Mouse (Mus musculus): Measurements from ENCODE around the gene Ttll12. TPM values are rescaled to one million over a fixed set of nuclear protein-coding genes. Genes with fewer than 3 reads are reported as not detected.

The Ttll12 gene
- polyA plus RNA-seq, 1 experiment from 2014 or later, result 19.8 TPM

DNA sequence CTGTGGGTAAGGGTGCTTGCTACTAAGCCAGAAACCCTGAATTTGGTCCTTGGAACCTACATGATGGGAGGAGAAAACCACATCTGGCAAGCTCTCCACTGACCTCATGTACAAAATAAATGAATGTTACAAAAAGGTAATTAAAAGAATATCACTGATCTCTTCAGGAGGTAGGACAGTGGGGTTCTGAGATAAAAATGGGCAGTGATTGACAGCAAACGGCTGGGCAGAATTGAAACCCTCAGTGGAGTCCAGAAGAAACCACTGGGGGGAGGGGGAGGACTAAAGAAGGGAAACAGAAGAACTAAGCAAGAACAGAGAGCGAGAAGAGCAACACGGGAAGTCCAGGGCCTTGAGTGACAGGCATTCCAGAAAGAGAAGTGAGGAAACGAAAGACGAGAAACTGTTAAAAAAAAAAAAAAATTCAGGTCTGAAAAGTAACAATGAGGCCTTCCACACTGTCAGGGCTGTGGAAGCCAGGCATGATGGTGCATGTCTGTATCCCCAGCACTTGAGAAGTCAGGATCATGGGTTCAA is 33.9 kb downstream of the Ttll12 start:
- WGBS, result 55% methylated on average over 5 of the region's 5 CpGs
- Histone ChIP-seq H3K9ac (ENCODE audit: low read length) (no peak overlapping the region), H3K27me3 (ENCODE audit: control insufficient read depth, insufficient read depth, low read length) (no peaks in the 10 kb centered on the region), H3K27ac (replicated peaks in 1 of 2; ENCODE audit: control insufficient read depth in 1 of 2, insufficient read depth in 1 of 2, low read depth in 2 of 2, low read length in 2 of 2) (no peak overlapping the region), H3K9me3 (ENCODE audit: control insufficient read depth, low read length) (no peaks in the 10 kb centered on the region), H3K4me1 (ENCODE audit: control insufficient read depth in 2 of 2, insufficient read depth in 2 of 2, low read length in 2 of 2) (peaks cover 5 to 14% of the 10 kb centered on the region in 2 experiments), H3K4me2 (ENCODE audit: low read length) (no peak overlapping the region), H3K4me3 (ENCODE audit: control insufficient read depth in 1 of 2, insufficient read depth in 1 of 2, low read depth in 1 of 2, low read length in 2 of 2) (no peak overlapping the region), H3K36me3 (ENCODE audit: control insufficient read depth, insufficient read depth, low read length) (no peaks in the 10 kb centered on the region)
- no peak for ATAC-seq (ENCODE audit: insufficient number of reproducible peaks, insufficient read depth, low FRiP score, low read depth)

DNA sequence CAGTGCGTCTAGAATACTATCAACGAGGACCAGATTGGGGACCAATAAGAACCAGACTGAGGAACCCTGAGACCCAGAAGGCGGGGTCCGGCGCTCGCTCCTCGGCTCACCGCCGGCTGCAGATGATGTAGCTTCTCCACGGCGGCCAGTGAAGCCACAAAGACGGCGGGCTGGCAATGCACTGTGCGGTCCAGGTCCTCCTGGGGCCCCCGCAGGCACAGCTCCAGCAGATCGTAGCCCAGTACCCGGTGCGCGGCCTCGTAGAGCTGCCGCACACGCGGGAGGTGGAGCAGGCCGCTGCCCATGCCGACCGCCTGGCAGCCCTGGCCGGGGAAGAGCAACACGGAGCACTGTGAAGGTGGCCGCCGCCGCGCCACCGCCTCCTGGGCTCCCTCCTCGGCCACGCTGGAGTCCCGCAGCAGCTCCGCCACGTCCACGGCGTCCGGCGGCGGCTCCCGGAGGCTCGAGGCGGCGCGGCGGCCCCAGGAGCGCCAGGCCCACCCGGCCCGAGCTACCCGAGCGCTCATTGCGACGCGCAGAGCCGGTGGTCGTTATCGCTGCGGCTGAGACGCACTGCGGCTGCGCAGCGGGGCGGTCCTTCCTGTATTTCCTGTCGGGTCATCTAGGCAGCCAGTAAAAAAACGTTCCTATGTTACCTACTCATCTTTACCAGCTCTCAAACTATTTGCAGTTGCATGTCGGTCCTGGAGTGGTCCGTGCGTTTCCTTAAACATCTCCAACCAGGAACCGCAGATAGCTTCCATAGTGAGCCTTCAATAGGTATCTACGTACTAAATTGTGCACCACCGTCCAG is 39.6 kb downstream of the Ttll12 start:
- ATAC-seq (ENCODE audit: insufficient number of reproducible peaks, insufficient read depth, low FRiP score, low read depth), result peak; percentile 68
- Histone ChIP-seq H3K9me3 (ENCODE audit: control insufficient read depth, low read length) (no peaks in the 10 kb centered on the region), H3K4me2 (ENCODE audit: low read length) (peak overlapping the region; percentile 92), H3K27me3 (ENCODE audit: control insufficient read depth, insufficient read depth, low read length) (no peaks in the 10 kb centered on the region), H3K4me3 (ENCODE audit: control insufficient read depth in 1 of 2, insufficient read depth in 1 of 2, low read depth in 1 of 2, low read length in 2 of 2) (peak overlapping the region; percentile 84 to 92), H3K36me3 (ENCODE audit: control insufficient read depth, insufficient read depth, low read length) (peaks cover 22% of the 10 kb centered on the region), H3K4me1 (ENCODE audit: control insufficient read depth in 2 of 2, insufficient read depth in 2 of 2, low read length in 2 of 2) (peaks cover 0 to 6% of the 10 kb centered on the region in 2 experiments; a peak in 1 of 4 replicates), H3K9ac (ENCODE audit: low read length) (peak overlapping the region; percentile 97), H3K27ac (replicated peaks in 1 of 2; ENCODE audit: control insufficient read depth in 1 of 2, insufficient read depth in 1 of 2, low read depth in 2 of 2, low read length in 2 of 2) (peak overlapping the region; percentile 86 to 91)
- under 1% methylated on average over 72 of the region's 74 CpGs for WGBS

DNA sequence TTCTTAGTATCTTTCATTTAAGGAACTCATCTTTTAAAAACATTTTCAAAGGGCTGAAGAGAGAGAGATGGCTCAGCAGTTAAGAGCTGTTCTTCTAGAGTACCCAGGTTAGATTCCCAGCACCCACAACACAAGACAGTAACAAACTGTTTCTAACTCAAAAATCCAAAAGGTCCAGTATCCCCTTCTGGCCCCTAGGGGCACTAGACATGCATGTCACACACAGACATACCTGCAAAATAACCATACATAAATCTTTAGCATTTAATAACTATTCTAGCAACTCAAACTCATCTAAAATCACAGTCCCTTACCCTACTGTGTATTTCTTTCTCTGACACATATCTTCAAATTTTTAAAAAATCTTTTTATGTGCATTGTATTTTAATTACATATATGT is 41.1 kb downstream of the Ttll12 start:
- H3K4me1 ChIP-seq (ENCODE audit: control insufficient read depth in 2 of 2, insufficient read depth in 2 of 2, low read length in 2 of 2), result peaks cover 0 to 6% of the 10 kb centered on the region in 2 experiments; a peak in 1 of 4 replicates
- no peaks in the 10 kb centered on the region for H3K9me3 ChIP-seq (ENCODE audit: control insufficient read depth, low read length)
- ATAC-seq (ENCODE audit: insufficient number of reproducible peaks, insufficient read depth, low FRiP score, low read depth), result no peak
- H3K4me3 ChIP-seq (ENCODE audit: control insufficient read depth in 1 of 2, insufficient read depth in 1 of 2, low read depth in 1 of 2, low read length in 2 of 2), result no peak overlapping the region
- no peak overlapping the region for H3K27ac ChIP-seq (replicated peaks in 1 of 2; ENCODE audit: control insufficient read depth in 1 of 2, insufficient read depth in 1 of 2, low read depth in 2 of 2, low read length in 2 of 2)
- no peak overlapping the region for H3K9ac ChIP-seq (ENCODE audit: low read length)
- H3K27me3 ChIP-seq (ENCODE audit: control insufficient read depth, insufficient read depth, low read length), result no peaks in the 10 kb centered on the region
- H3K4me2 ChIP-seq (ENCODE audit: low read length), result no peak overlapping the region
- peaks cover 37% of the 10 kb centered on the region for H3K36me3 ChIP-seq (ENCODE audit: control insufficient read depth, insufficient read depth, low read length)

DNA sequence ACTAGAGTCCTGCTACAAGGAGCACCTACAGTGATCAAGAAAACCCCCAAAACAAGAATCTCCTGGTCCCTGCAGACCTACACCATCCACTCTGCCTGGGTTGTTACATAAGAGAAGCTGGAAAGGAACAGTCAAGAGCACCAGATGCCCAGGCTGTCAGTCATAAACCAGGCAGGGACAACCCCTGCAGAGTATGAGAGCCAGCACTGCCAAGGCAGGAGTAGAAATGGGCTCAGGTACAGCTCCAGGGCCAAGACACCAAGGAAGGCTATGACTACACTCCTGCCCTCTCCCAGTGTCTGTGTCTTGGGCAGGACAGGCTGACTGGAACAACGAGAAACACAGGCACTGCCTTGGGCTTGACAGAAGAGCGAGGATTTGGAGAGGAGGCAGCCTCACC is 44.8 kb downstream of the Ttll12 start:
- Histone ChIP-seq H3K4me3 (ENCODE audit: control insufficient read depth in 1 of 2, insufficient read depth in 1 of 2, low read depth in 1 of 2, low read length in 2 of 2) (no peak overlapping the region), H3K9ac (ENCODE audit: low read length) (no peak overlapping the region), H3K4me2 (ENCODE audit: low read length) (no peak overlapping the region), H3K27me3 (ENCODE audit: control insufficient read depth, insufficient read depth, low read length) (no peaks in the 10 kb centered on the region), H3K36me3 (ENCODE audit: control insufficient read depth, insufficient read depth, low read length) (peaks cover 74% of the 10 kb centered on the region), H3K9me3 (ENCODE audit: control insufficient read depth, low read length) (no peaks in the 10 kb centered on the region), H3K27ac (replicated peaks in 1 of 2; ENCODE audit: control insufficient read depth in 1 of 2, insufficient read depth in 1 of 2, low read depth in 2 of 2, low read length in 2 of 2) (no peak overlapping the region), H3K4me1 (ENCODE audit: control insufficient read depth in 2 of 2, insufficient read depth in 2 of 2, low read length in 2 of 2) (peaks cover 0 to 6% of the 10 kb centered on the region in 2 experiments; a peak in 1 of 4 replicates)
- ATAC-seq (ENCODE audit: insufficient number of reproducible peaks, insufficient read depth, low FRiP score, low read depth), result no peak
- 80% methylated on average over 2 of the region's 2 CpGs for WGBS

DNA sequence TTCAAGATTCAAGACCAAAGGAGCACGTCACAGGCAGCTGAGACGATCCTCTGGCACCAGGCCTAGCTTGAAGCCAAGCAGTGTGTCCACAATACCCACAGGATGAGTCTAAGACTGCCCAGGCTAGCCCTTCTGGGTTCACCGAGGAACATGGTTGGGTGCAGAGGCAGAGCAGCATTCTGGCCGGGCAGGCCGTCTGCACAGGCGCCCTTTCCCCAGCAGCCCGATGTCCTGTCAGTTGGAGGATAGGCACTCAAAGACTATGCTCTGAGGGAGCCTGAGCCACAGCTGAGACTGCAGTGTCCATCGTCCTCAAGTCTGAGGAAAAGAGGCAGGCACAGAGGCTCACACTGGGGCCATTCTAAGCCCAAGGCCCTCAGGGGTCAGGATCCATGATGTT is 47.8 kb downstream of the Ttll12 start:
- no peak overlapping the region for H3K27ac ChIP-seq (replicated peaks in 1 of 2; ENCODE audit: control insufficient read depth in 1 of 2, insufficient read depth in 1 of 2, low read depth in 2 of 2, low read length in 2 of 2)
- H3K27me3 ChIP-seq (ENCODE audit: control insufficient read depth, insufficient read depth, low read length), result no peaks in the 10 kb centered on the region
- no peaks in the 10 kb centered on the region for H3K4me1 ChIP-seq (ENCODE audit: control insufficient read depth in 2 of 2, insufficient read depth in 2 of 2, low read length in 2 of 2)
- peaks cover 100% of the 10 kb centered on the region for H3K36me3 ChIP-seq (ENCODE audit: control insufficient read depth, insufficient read depth, low read length)
- no peak overlapping the region for H3K4me2 ChIP-seq (ENCODE audit: low read length)
- H3K9ac ChIP-seq (ENCODE audit: low read length), result no peak overlapping the region
- H3K9me3 ChIP-seq (ENCODE audit: control insufficient read depth, low read length), result no peaks in the 10 kb centered on the region
- H3K4me3 ChIP-seq (ENCODE audit: control insufficient read depth in 1 of 2, insufficient read depth in 1 of 2, low read depth in 1 of 2, low read length in 2 of 2), result no peak overlapping the region
- ATAC-seq (ENCODE audit: insufficient number of reproducible peaks, insufficient read depth, low FRiP score, low read depth), result no peak
- WGBS, result 85% methylated on average over 8 of the region's 8 CpGs

DNA sequence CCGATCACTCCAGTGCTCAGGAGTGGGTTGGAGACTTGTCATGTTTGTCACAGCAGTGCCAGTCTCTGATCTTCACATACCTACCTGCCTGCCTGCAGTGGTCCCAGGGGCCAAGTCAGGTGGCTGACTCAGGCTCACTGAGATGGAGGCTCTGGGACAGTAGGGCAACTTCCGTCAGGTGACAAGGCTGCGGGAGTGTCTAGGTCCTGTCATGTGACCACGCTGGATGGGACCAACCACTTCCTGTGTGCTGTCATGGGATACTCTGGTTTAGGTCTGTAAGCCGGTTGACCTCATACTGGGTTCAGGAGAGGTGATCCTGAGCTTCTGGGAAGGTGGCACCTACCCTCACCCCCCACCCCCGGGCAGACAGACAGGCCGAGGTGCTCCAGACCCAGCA is 48.9 kb downstream of the Ttll12 start:
- H3K9ac ChIP-seq (ENCODE audit: low read length), result no peak overlapping the region
- 85% methylated on average over 7 of the region's 7 CpGs for WGBS
- peaks cover 99% of the 10 kb centered on the region for H3K36me3 ChIP-seq (ENCODE audit: control insufficient read depth, insufficient read depth, low read length)
- no peak overlapping the region for H3K4me2 ChIP-seq (ENCODE audit: low read length)
- H3K4me1 ChIP-seq (ENCODE audit: control insufficient read depth in 2 of 2, insufficient read depth in 2 of 2, low read length in 2 of 2), result peaks cover 4 to 7% of the 10 kb centered on the region in 2 experiments; a peak in 3 of 4 replicates
- no peaks in the 10 kb centered on the region for H3K9me3 ChIP-seq (ENCODE audit: control insufficient read depth, low read length)
- H3K27ac ChIP-seq (replicated peaks in 1 of 2; ENCODE audit: control insufficient read depth in 1 of 2, insufficient read depth in 1 of 2, low read depth in 2 of 2, low read length in 2 of 2), result no peak overlapping the region
- H3K27me3 ChIP-seq (ENCODE audit: control insufficient read depth, insufficient read depth, low read length), result no peaks in the 10 kb centered on the region
- ATAC-seq (ENCODE audit: insufficient number of reproducible peaks, insufficient read depth, low FRiP score, low read depth), result no peak; the same call in 1 of the 2 replicates
- no peak overlapping the region for H3K4me3 ChIP-seq (ENCODE audit: control insufficient read depth in 1 of 2, insufficient read depth in 1 of 2, low read depth in 1 of 2, low read length in 2 of 2)

DNA sequence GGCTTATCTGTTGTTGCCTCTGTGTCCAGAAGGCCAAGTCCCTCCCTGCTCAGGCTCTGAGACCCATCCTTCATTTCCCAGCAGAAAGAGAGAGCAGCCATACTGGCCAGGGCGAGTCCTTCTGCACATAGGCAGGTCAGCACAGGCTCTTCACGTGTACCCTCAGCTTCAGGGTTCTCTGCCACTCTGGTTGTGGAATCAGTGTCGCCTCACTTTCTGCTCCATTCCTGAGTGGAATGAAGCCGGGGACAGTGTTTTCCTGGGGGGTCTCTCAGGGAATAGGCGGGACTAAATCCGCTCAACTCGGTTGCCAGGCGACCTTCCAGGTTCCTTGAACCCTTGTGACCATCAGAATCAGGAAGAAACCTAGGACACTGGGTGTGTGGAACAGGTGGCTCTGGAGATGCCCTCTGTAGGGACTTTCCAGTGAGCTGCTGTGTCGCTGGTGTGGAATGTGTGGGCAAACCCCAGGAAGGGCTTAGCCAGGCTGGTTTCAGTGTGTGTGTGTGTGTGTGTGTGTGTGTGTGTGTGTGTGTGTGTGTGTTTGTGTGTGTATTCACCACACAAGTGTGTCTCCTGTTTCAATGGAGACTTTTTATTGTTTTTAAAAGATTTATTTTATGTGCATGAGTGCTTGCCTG is 53.2 kb downstream of the Ttll12 start:
- 77% methylated on average over 9 of the region's 9 CpGs for WGBS
- no peak overlapping the region for H3K4me3 ChIP-seq (ENCODE audit: control insufficient read depth in 1 of 2, insufficient read depth in 1 of 2, low read depth in 1 of 2, low read length in 2 of 2)
- peaks cover 67% of the 10 kb centered on the region for H3K36me3 ChIP-seq (ENCODE audit: control insufficient read depth, insufficient read depth, low read length)
- no peak overlapping the region for H3K4me2 ChIP-seq (ENCODE audit: low read length)
- peaks cover 26% of the 10 kb centered on the region in 2 experiments for H3K4me1 ChIP-seq (ENCODE audit: control insufficient read depth in 2 of 2, insufficient read depth in 2 of 2, low read length in 2 of 2)
- H3K9ac ChIP-seq (ENCODE audit: low read length), result no peak overlapping the region; the same call in 1 of the 2 replicates
- no peaks in the 10 kb centered on the region for H3K27me3 ChIP-seq (ENCODE audit: control insufficient read depth, insufficient read depth, low read length)
- ATAC-seq (ENCODE audit: insufficient number of reproducible peaks, insufficient read depth, low FRiP score, low read depth), result no peak
- H3K27ac ChIP-seq (replicated peaks in 1 of 2; ENCODE audit: control insufficient read depth in 1 of 2, insufficient read depth in 1 of 2, low read depth in 2 of 2, low read length in 2 of 2), result 0 out of 4 replicates have a peak overlapping the region, but pooled peaks of 1 of the 2 experiments have one; percentile 14
- no peaks in the 10 kb centered on the region for H3K9me3 ChIP-seq (ENCODE audit: control insufficient read depth, low read length)
